Mouse (Mus musculus) limb, embryonic 10.5 days (tissue): ENCODE measurements around the gene Sfxn5. TPM values are rescaled to one million over a fixed set of nuclear protein-coding genes. Genes with fewer than 3 reads are reported as not detected.
A peak's percentile ranks its signal among the peaks of the same experiment; 100 is the strongest.

Experiments
- DNase-seq: peaks from one replicate; pipeline ENCODE4 v3.0.0-alpha.2; 2017; ENCODE audit warnings: low spot score
- H3K27ac ChIP-seq: fragments of 300-500 bp; sonication (generic); 2 replicates; pipeline ENCODE4 v1.5.1; 2016; ENCODE audit warnings: mild to moderate bottlenecking
- H3K27me3 ChIP-seq: fragments of 300-500 bp; sonication (generic); 2 replicates; pipeline ENCODE4 v1.6.1; 2016; ENCODE audit warnings: low read depth, mild to moderate bottlenecking; ENCODE audit not compliant: poor library complexity, severe bottlenecking
- H3K36me3 ChIP-seq: fragments of 300-500 bp; sonication (generic); 2 replicates; pipeline ENCODE4 v1.6.1; 2016; ENCODE audit warnings: mild to moderate bottlenecking, moderate library complexity
- H3K4me1 ChIP-seq: fragments of 300-500 bp; sonication (generic); 2 replicates; pipeline ENCODE4 v1.6.1; 2016
- H3K4me3 ChIP-seq: fragments of 300-500 bp; sonication (generic); 2 replicates; pipeline ENCODE4 v1.5.1; 2016; ENCODE audit warnings: mild to moderate bottlenecking, moderate library complexity
- H3K9me3 ChIP-seq: fragments of 300-500 bp; sonication (generic); replicated peaks from 2 replicates; pipeline ENCODE4 v1.6.1; 2016; ENCODE audit warnings: mild to moderate bottlenecking
- WGBS: fragments of 180-500 bp; shearing (Covaris S2); methylation state at CpG from one replicate; pipeline ENCODE4 v1.1.7; 2016; 5-methylcytosine and 5-hydroxymethylcytosine counted together
- polyA plus RNA-seq: library from polyadenylated mRNA; unstranded; fragments of >200 nt; fragmentation: Nextera tagmentation; extraction: Ambion mirVana; gene quantifications from 2 replicates; pipeline ENCODE4 v1.2.1, GENCODE M21; 2016

Gene Sfxn5
- polyA plus RNA-seq, 1 experiment from 2014 or later, result 6.4 TPM

- DNase-seq, result no peak
- WGBS, result 75% methylated on average over 1 of the region's 1 CpGs
Measured at GRCm38 (mm10) chr6:85339273-85339901, 6.2 kb upstream of the Sfxn5 start.

GRCm38 (mm10) chr6:85336944-85337343, 3.7 kb upstream of the Sfxn5 start:
- peaks cover 65% of the 10 kb centered on the region for H3K27me3 ChIP-seq
- WGBS, result 87% methylated on average over 9 of the region's 9 CpGs
- H3K9me3 ChIP-seq, result no peaks in the 10 kb centered on the region

More at GRCm38 (mm10) chr6:85339273-85339901, 6.2 kb upstream of the Sfxn5 start:
- Histone ChIP-seq H3K4me1 (no peaks in the 10 kb centered on the region; the same call in 1 of the 2 replicates), H3K27ac (no peak overlapping the region), H3K36me3 (no peaks in the 10 kb centered on the region), H3K4me3 (no peak overlapping the region), H3K27me3 (peaks cover 83% of the 10 kb centered on the region), H3K9me3 (no peaks in the 10 kb centered on the region)

DNA sequence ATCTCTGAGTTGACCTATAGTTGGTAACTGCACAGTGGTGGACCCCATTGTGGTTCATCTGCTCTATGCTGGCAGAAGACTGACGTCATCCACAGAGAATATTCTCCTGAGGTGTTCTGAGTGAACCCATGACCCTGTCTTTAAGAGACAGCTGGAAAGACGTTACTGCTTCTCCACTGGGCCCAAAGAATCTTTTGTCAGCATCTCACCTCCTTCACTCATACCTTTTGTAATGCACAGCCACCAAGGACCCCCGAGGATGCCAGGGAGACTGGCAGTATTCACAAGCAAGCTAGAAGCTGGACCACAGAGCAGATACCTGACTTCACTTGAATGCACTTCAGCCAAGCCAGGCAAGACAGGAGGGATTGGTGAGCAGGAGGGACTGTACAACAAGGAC, 2.1 kb upstream of the Sfxn5 start:
- H3K27me3 ChIP-seq, result peaks cover 65% of the 10 kb centered on the region
- WGBS, result 73% methylated on average over 3 of the region's 3 CpGs
- peaks cover 18% of the 10 kb centered on the region for H3K4me1 ChIP-seq

More at GRCm38 (mm10) chr6:85336944-85337343, 3.7 kb upstream of the Sfxn5 start:
- H3K27ac ChIP-seq, result no peak overlapping the region
- H3K36me3 ChIP-seq, result no peaks in the 10 kb centered on the region
- no peak overlapping the region for H3K4me3 ChIP-seq
- no peak for DNase-seq
- H3K4me1 ChIP-seq, result peaks cover 15% of the 10 kb centered on the region

DNA sequence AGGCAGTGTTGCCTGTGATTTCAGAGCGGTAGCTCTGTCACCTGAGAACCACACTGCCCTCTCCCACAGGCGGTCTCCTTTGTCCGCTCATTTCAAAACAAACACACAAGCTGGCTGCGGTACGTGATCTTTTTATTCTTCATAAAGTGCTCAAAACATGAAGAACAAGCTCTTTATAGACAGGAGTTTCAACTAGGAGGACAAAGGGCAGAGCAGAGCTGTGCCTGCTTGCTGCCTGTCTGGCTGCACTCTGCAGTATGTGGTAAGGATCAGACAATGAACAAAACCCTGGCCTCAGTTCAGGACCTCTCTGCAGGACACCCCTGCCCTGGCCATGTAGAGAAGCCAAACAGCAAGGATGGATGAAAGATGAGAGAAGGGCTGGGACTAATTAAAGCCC, 1.6 kb upstream of the Sfxn5 start:
- Histone ChIP-seq H3K4me3 (no peak overlapping the region), H3K4me1 (peaks cover 18% of the 10 kb centered on the region), H3K27ac (0 out of 2 replicates have a peak overlapping the region, but pooled peaks have one; percentile 15), H3K36me3 (no peaks in the 10 kb centered on the region), H3K9me3 (no peaks in the 10 kb centered on the region), H3K27me3 (peaks cover 67% of the 10 kb centered on the region)
- no peak for DNase-seq
- WGBS, result 79% methylated on average over 5 of the region's 5 CpGs

More for the DNA sequence above, 2.1 kb upstream of the Sfxn5 start:
- Histone ChIP-seq H3K4me3 (no peak overlapping the region), H3K9me3 (no peaks in the 10 kb centered on the region), H3K36me3 (no peaks in the 10 kb centered on the region), H3K27ac (no peak overlapping the region)
- no peak for DNase-seq

DNA sequence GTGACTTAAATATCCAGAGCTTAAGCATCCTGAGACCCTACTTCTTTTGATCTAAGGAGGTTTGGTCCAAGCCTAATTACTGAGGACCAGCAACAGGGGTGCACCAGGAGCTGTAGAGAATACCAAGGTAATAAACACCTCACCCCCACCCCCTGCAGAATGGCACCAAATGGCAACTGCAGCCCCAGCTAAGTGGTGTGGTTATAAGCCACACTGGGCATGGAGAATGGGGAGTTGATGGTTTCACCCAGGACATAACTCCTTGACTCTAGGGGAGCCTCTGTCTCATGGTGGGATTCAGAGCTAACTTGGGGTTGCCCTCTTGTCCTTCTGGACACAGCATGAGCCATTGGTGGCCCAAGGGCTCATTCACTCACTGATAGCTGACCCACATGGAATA, 1.0 kb upstream of the Sfxn5 start:
- H3K27me3 ChIP-seq, result peaks cover 68% of the 10 kb centered on the region
- H3K4me3 ChIP-seq, result peak overlapping the region; percentile 72; the same call in 1 of the 2 replicates
- no peaks in the 10 kb centered on the region for H3K9me3 ChIP-seq
- no peak for DNase-seq
- no peak overlapping the region for H3K27ac ChIP-seq
- H3K4me1 ChIP-seq, result peaks cover 18% of the 10 kb centered on the region
- no peaks in the 10 kb centered on the region for H3K36me3 ChIP-seq

GRCm38 (mm10) chr6:85333732-85334131, 510 bp upstream of the Sfxn5 start:
- Histone ChIP-seq H3K27ac (peak overlapping the region; percentile 92; the same call in 1 of the 2 replicates), H3K9me3 (no peaks in the 10 kb centered on the region), H3K36me3 (no peaks in the 10 kb centered on the region), H3K4me1 (peaks cover 18% of the 10 kb centered on the region), H3K4me3 (peak overlapping the region; percentile 72), H3K27me3 (peaks cover 65% of the 10 kb centered on the region)
- WGBS, result 3% methylated on average over 13 of the region's 13 CpGs
- no peak for DNase-seq

DNA sequence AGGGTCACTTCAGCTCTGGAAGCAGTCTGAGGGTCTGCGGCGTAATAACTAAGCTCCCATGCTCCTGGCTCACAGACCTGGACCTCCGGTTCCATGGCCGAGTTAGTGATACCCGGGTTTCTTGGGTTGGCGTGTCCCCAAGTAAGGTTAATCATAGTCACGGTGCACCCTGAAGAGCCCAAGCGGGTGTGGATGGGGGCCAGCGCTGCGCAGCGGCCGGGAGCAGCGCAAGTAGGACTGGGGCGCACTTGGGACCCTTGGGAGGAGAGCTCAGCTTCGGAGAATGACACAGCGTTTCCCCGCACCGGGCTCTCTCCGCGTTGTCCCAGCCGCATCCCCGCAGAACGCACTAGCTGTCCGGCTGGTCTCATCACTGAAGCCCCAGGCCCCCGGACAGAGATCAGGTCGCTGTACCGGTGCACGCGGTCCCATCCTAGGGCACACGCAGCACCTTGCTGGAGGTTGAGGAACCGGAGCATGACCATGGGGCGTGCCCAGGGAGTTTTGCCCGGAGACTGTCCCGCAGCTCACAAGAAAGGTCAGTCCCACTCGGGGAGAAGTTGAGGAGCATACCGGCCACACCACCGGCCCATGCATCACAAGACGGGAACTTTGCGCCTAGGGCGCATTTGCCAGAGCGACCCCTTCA, 747 bp downstream of the Sfxn5 start:
- peaks cover 18% of the 10 kb centered on the region for H3K4me1 ChIP-seq
- H3K27ac ChIP-seq, result peak overlapping the region; percentile 92
- H3K36me3 ChIP-seq, result no peaks in the 10 kb centered on the region
- DNase-seq, result peak; percentile 37
- H3K4me3 ChIP-seq, result peak overlapping the region; percentile 72
- WGBS, result under 1% methylated on average over 41 of the region's 41 CpGs
- H3K27me3 ChIP-seq, result peaks cover 53% of the 10 kb centered on the region
- H3K9me3 ChIP-seq, result no peaks in the 10 kb centered on the region

- Histone ChIP-seq H3K9me3 (no peaks in the 10 kb centered on the region), H3K36me3 (no peaks in the 10 kb centered on the region), H3K27ac (no peak overlapping the region), H3K4me1 (peaks cover 18% of the 10 kb centered on the region), H3K4me3 (peak overlapping the region; percentile 72), H3K27me3 (peaks cover 45% of the 10 kb centered on the region)
- no peak for DNase-seq
- WGBS, result 13% methylated on average over 8 of the region's 8 CpGs
Measured at GRCm38 (mm10) chr6:85331736-85332135, 1.5 kb downstream of the Sfxn5 start.

DNA sequence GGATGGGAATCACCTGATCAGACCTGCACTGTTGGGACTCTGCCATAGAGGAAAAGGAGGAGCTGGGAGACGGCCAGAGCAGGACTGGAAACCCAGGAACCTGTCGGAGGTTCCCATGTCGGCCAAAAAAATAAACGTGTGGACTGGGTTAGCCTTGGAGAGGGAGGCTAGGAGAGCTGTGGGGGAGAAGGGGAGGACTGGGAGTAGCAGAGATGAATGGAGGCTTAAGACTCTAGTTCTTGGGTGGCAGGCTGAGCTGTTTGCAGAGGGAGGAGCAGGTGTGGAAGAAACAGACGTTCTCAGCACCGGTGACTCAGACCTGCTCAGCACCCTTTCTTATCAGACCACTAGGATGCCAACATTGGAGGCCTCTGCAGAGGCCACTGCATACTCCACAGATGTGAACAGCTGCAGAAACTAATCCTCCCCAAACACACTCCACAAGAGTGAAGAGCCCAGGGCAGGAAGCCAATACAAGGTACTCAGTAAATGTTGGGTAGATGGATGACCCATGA, 1.9 kb downstream of the Sfxn5 start:
- Histone ChIP-seq H3K4me1 (peaks cover 18% of the 10 kb centered on the region), H3K27ac (no peak overlapping the region), H3K4me3 (no peak overlapping the region), H3K9me3 (no peaks in the 10 kb centered on the region), H3K36me3 (no peaks in the 10 kb centered on the region), H3K27me3 (peaks cover 43% of the 10 kb centered on the region)
- no peak for DNase-seq
- 45% methylated on average over 6 of the region's 6 CpGs for WGBS

DNA sequence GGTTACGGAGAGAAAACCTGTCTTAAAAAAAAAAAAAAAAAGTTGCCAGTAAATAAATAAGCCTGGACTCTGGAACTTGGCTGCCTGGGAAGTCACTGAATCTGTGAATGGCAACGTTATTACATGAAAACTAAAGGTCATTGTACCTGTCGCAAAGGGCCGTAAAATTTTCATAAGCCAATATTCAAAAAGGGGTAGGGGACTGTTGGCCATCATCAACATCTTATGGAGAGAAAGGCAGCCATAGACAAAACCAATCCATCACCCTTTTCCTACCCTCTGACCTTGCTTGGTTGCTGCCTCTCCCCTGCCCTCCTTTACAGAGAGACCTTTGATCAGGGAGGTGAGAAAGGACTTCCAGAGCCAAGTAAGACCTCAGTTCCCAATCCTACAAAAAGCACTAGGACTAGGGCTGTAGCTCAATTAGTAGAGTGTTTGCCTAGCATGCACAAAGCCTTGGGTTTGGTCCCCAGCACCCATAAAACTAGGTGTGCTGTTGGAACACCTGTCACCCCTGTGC, 3.5 kb downstream of the Sfxn5 start:
- Histone ChIP-seq H3K27ac (no peak overlapping the region), H3K36me3 (no peaks in the 10 kb centered on the region), H3K9me3 (no peaks in the 10 kb centered on the region), H3K4me1 (peaks cover 22% of the 10 kb centered on the region), H3K27me3 (peaks cover 28% of the 10 kb centered on the region), H3K4me3 (no peak overlapping the region)
- DNase-seq, result no peak
- WGBS, result 90% methylated on average over 4 of the region's 4 CpGs

DNA sequence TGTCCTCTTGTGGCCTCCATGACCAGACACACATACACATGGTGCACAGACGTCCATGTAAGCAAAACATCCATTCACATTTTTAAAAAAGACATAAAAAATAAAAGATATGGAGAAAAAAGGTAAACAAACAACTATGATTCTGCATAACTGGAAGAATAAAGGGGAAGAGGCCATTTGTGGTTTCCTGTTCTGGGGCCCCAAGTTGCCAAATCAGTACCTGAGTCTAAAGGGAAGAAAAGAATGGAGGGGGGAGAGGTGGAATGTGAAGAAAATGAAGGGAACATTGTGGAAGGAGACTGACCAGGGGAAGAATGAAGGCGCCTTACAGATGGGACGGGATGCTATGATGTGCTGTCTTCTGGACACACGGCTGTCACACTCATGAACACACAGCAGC, 6.7 kb downstream of the Sfxn5 start:
- Histone ChIP-seq H3K27ac (no peak overlapping the region), H3K4me1 (0 out of 2 replicates have a peak, but pooled peaks cover 4% of the 10 kb centered on the region), H3K27me3 (peaks cover 18% of the 10 kb centered on the region), H3K36me3 (no peaks in the 10 kb centered on the region), H3K4me3 (no peak overlapping the region), H3K9me3 (no peaks in the 10 kb centered on the region)
- 86% methylated on average over 4 of the region's 4 CpGs for WGBS
- no peak for DNase-seq

- Histone ChIP-seq H3K4me3 (no peak overlapping the region), H3K36me3 (no peaks in the 10 kb centered on the region; the same call in 1 of the 2 replicates), H3K4me1 (0 out of 2 replicates have a peak, but pooled peaks cover 4% of the 10 kb centered on the region), H3K9me3 (no peaks in the 10 kb centered on the region), H3K27ac (no peak overlapping the region), H3K27me3 (peaks cover 4% of the 10 kb centered on the region; the same call in 1 of the 2 replicates)
- 65% methylated on average over 2 of the region's 2 CpGs for WGBS
- DNase-seq, result no peak
Measured at GRCm38 (mm10) chr6:85325109-85325508, 8.1 kb downstream of the Sfxn5 start.

DNA sequence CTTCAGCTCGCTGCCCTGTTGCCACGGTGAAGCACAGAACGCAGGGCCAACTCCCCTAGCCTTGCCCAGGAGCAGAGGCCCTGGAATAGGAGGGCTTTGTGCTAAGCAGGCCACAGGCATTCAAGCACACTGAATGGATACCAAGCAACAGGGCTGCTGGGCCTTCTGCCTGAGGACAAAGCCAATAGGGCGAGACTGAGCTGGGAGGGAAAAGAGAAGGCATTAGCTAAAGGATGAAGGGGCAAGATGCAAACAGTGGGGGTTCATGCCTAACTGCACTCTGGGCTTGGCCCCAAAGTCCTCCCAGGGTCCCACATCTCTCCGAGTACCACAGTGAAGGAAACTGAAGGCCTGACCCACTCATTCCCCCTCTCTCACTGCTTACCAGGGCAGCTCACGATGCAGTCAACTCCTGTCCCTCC, 12.8 kb downstream of the Sfxn5 start:
- 87% methylated on average over 6 of the region's 6 CpGs for WGBS
- Histone ChIP-seq H3K36me3 (no peaks in the 10 kb centered on the region; the same call in 1 of the 2 replicates), H3K27me3 (no peaks in the 10 kb centered on the region), H3K4me3 (no peak overlapping the region), H3K27ac (no peak overlapping the region), H3K9me3 (no peaks in the 10 kb centered on the region), H3K4me1 (0 out of 2 replicates have a peak, but pooled peaks cover 4% of the 10 kb centered on the region)
- no peak for DNase-seq
